Mouse (Mus musculus): ENCODE measurements around the gene Bcl7a. TPM values are rescaled to one million over a fixed set of nuclear protein-coding genes. Genes with fewer than 3 reads are reported as not detected.
A peak's percentile ranks its signal among the peaks of the same experiment; 100 is the strongest.

Bcl7a gene
- polyA plus RNA-seq, 1 experiment = 13.0 TPM

GRCm38 (mm10) chr5:123326006-123326750 lies 17.5 kb upstream of the Bcl7a start:
- H3K4me1 ChIP-seq = peaks cover 4% of the 10 kb centered on the region; the same call in 1 of the 2 replicates
- H3K36me3 ChIP-seq (replicated peaks; ENCODE audit: low read length) = no peaks in the 10 kb centered on the region
- TF ChIP-seq FLI1 (IDR thresholded peaks at IDR 0.05; ENCODE audit: low read length) = no peak
- TF ChIP-seq GATA1 (IDR thresholded peaks at IDR 0.05; ENCODE audit: borderline replicate concordance, low read length) = no peak
- no peak overlapping the region for H3K4me3 ChIP-seq (replicated peaks)
- peaks cover 13% of the 10 kb centered on the region for H3K9me3 ChIP-seq
- peaks cover 57% of the 10 kb centered on the region for H3K27me3 ChIP-seq (replicated peaks)

GRCm38 (mm10) chr5:123326751-123327148 lies 16.9 kb upstream of the Bcl7a start:
- Histone ChIP-seq H3K9me3 (peaks cover 7% of the 10 kb centered on the region), H3K36me3 (replicated peaks; ENCODE audit: low read length) (no peaks in the 10 kb centered on the region), H3K4me1 (peaks cover 4% of the 10 kb centered on the region; the same call in 1 of the 2 replicates), H3K4me3 (replicated peaks) (no peak overlapping the region), H3K27me3 (replicated peaks) (peaks cover 57% of the 10 kb centered on the region)
- no peak for TF ChIP-seq FLI1 (IDR thresholded peaks at IDR 0.05; ENCODE audit: low read length)
- TF ChIP-seq GATA1 (IDR thresholded peaks at IDR 0.05; ENCODE audit: borderline replicate concordance, low read length) = no peak

GRCm38 (mm10) chr5:123327686-123328085 lies 15.9 kb upstream of the Bcl7a start:
- H3K4me1 ChIP-seq = peaks cover 4% of the 10 kb centered on the region; the same call in 1 of the 2 replicates
- H3K9me3 ChIP-seq = peaks cover 7% of the 10 kb centered on the region
- TF ChIP-seq FLI1 (IDR thresholded peaks at IDR 0.05; ENCODE audit: low read length) = no peak
- no peak for TF ChIP-seq GATA1 (IDR thresholded peaks at IDR 0.05; ENCODE audit: borderline replicate concordance, low read length)
- H3K27me3 ChIP-seq (replicated peaks) = peaks cover 58% of the 10 kb centered on the region
- no peaks in the 10 kb centered on the region for H3K36me3 ChIP-seq (replicated peaks; ENCODE audit: low read length)
- no peak overlapping the region for H3K4me3 ChIP-seq (replicated peaks)

GRCm38 (mm10) chr5:123333566-123333965 lies 10.1 kb upstream of the Bcl7a start:
- Histone ChIP-seq H3K27me3 (replicated peaks) (peaks cover 32% of the 10 kb centered on the region), H3K9me3 (peaks cover 7% of the 10 kb centered on the region), H3K36me3 (replicated peaks; ENCODE audit: low read length) (no peaks in the 10 kb centered on the region), H3K4me1 (no peaks in the 10 kb centered on the region), H3K4me3 (replicated peaks) (no peak overlapping the region)
- TF ChIP-seq GATA1 (IDR thresholded peaks at IDR 0.05; ENCODE audit: borderline replicate concordance, low read length) (no peak), FLI1 (IDR thresholded peaks at IDR 0.05; ENCODE audit: low read length) (no peak)

GRCm38 (mm10) chr5:123336205-123336961 lies 7.3 kb upstream of the Bcl7a start:
- TF ChIP-seq FLI1 (IDR thresholded peaks at IDR 0.05; ENCODE audit: low read length) = no peak
- TF ChIP-seq GATA1 (IDR thresholded peaks at IDR 0.05; ENCODE audit: borderline replicate concordance, low read length) = no peak
- Histone ChIP-seq H3K4me3 (replicated peaks) (no peak overlapping the region), H3K4me1 (no peaks in the 10 kb centered on the region), H3K27me3 (replicated peaks) (peaks cover 19% of the 10 kb centered on the region), H3K9me3 (no peaks in the 10 kb centered on the region), H3K36me3 (replicated peaks; ENCODE audit: low read length) (no peaks in the 10 kb centered on the region)

- Histone ChIP-seq H3K4me3 (replicated peaks) (no peak overlapping the region), H3K9me3 (no peaks in the 10 kb centered on the region), H3K4me1 (peaks cover 2% of the 10 kb centered on the region), H3K36me3 (replicated peaks; ENCODE audit: low read length) (no peaks in the 10 kb centered on the region), H3K27me3 (replicated peaks) (peaks cover 13% of the 10 kb centered on the region)
- TF ChIP-seq FLI1 (IDR thresholded peaks at IDR 0.05; ENCODE audit: low read length) (no peak), GATA1 (IDR thresholded peaks at IDR 0.05; ENCODE audit: borderline replicate concordance, low read length) (no peak)
These were observed 5.2 kb upstream of the Bcl7a start for GRCm38 (mm10) chr5:123338463-123338862.

- TF ChIP-seq FLI1 (IDR thresholded peaks at IDR 0.05; ENCODE audit: low read length) = no peak
- TF ChIP-seq GATA1 (IDR thresholded peaks at IDR 0.05; ENCODE audit: borderline replicate concordance, low read length) = no peak
- peaks cover 4% of the 10 kb centered on the region for H3K36me3 ChIP-seq (replicated peaks; ENCODE audit: low read length)
- H3K4me1 ChIP-seq = peaks cover 40% of the 10 kb centered on the region
- peak overlapping the region; percentile 95 for H3K4me3 ChIP-seq (replicated peaks)
- peaks cover 6% of the 10 kb centered on the region for H3K27me3 ChIP-seq (replicated peaks)
- no peaks in the 10 kb centered on the region for H3K9me3 ChIP-seq
These were observed 961 bp downstream of the Bcl7a start for GRCm38 (mm10) chr5:123344628-123344962.

- Histone ChIP-seq H3K9me3 (no peaks in the 10 kb centered on the region), H3K4me3 (replicated peaks) (peak overlapping the region; percentile 95), H3K36me3 (replicated peaks; ENCODE audit: low read length) (peaks cover 4% of the 10 kb centered on the region), H3K4me1 (peaks cover 43% of the 10 kb centered on the region), H3K27me3 (replicated peaks) (peaks cover 6% of the 10 kb centered on the region)
- TF ChIP-seq GATA1 (IDR thresholded peaks at IDR 0.05; ENCODE audit: borderline replicate concordance, low read length) (no peak), FLI1 (IDR thresholded peaks at IDR 0.05; ENCODE audit: low read length) (no peak)
These were observed 1.6 kb downstream of the Bcl7a start for GRCm38 (mm10) chr5:123344963-123345852.

- peak overlapping the region; percentile 95 for H3K4me3 ChIP-seq (replicated peaks)
- H3K4me1 ChIP-seq = peaks cover 49% of the 10 kb centered on the region
- H3K36me3 ChIP-seq (replicated peaks; ENCODE audit: low read length) = peaks cover 7% of the 10 kb centered on the region
- H3K27me3 ChIP-seq (replicated peaks) = peaks cover 6% of the 10 kb centered on the region
- H3K9me3 ChIP-seq = no peaks in the 10 kb centered on the region
- TF ChIP-seq FLI1 (IDR thresholded peaks at IDR 0.05; ENCODE audit: low read length) (no peak), GATA1 (IDR thresholded peaks at IDR 0.05; ENCODE audit: borderline replicate concordance, low read length) (no peak)
These were observed 2.4 kb downstream of the Bcl7a start for GRCm38 (mm10) chr5:123345853-123346654.

Measured in megakaryocyte, embryonic 14.5 days (primary cell).